Mouse (Mus musculus): ENCODE results near the gene Tspan2.

DNA sequence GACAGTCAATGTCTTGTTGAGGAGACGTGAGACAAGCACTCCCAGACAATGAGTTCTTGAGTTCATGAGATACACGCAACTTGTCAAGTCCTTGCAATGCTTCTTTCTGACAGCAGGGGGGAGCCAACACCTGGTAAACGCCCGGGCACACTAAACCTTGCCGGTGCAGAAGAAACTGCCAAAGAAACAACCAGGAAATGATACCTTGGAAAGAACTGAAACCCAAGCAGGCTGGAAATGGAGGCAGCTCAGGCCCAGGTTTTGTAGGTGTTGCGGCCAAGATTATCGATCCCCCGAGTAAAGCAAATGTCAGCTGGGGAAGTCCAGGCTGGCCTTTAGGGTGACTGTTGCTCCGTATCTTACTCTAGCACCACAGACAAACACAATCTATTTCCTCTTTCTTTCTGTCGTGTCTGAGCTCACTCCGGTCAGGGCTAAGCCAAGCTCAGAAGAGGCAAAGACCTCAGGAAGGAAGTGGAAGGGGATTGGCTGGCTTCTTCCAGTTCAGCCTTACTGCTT is 19.2 kb upstream of the Tspan2 start:
- TF ChIP-seq POLR2A (IDR thresholded peaks at IDR 0.05; ENCODE audit: insufficient read depth, low read depth, low read length) = no peak
- peak; percentile 80 for TF ChIP-seq CTCF (IDR thresholded peaks at IDR 0.05; ENCODE audit: insufficient read depth, low read depth, low read length)

Measured in olfactory bulb, adult 2 months (tissue).